Mouse (Mus musculus) myocyte (in vitro differentiated cells): ENCODE data around the gene Sh3bp4.

ENCODE experiments used
- CEBPB ChIP-seq: IDR thresholded peaks from 2 replicates; pipeline ENCODE4 v1.6.1; 2011; ENCODE audit warnings: mild to moderate bottlenecking, moderate library complexity; ENCODE audit not compliant: poor library complexity, insufficient read depth, severe bottlenecking
- E2F4 ChIP-seq: IDR thresholded peaks from one replicate; pipeline ENCODE4 v1.6.1; 2011; ENCODE audit warnings: mild to moderate bottlenecking, control low read depth, moderate library complexity; ENCODE audit not compliant: insufficient read depth
- MAX ChIP-seq: IDR thresholded peaks from one replicate; pipeline ENCODE4 v1.6.1; 2011; ENCODE audit warnings: low read depth, mild to moderate bottlenecking, control low read depth
- MYOD1 ChIP-seq, 3 experiments: IDR thresholded peaks; one replicate each; pipeline ENCODE4 v1.6.1; 2011; ENCODE audit warnings: control low read depth in 2 of 3, low read depth in 2 of 3, mild to moderate bottlenecking in 2 of 3, moderate library complexity in 1 of 3; ENCODE audit not compliant: insufficient read length in 2 of 3, control insufficient read depth in 1 of 3
- MYOG ChIP-seq, 3 experiments: IDR thresholded peaks; one replicate each; pipeline ENCODE4 v1.6.1; 2011; ENCODE audit warnings: control low read depth in 2 of 3, low read depth in 2 of 3, mild to moderate bottlenecking in 2 of 3; ENCODE audit not compliant: insufficient read length in 2 of 3, control insufficient read depth in 1 of 3, insufficient read depth in 1 of 3
- POLR2A ChIP-seq: IDR thresholded peaks from one replicate; pipeline ENCODE4 v1.6.1; 2011; ENCODE audit warnings: low read depth, mild to moderate bottlenecking, control low read depth, moderate library complexity; ENCODE audit not compliant: insufficient read length
- POLR2AphosphoS2 ChIP-seq: IDR thresholded peaks from one replicate; pipeline ENCODE4 v1.6.1; 2011; ENCODE audit warnings: low read depth, control low read depth; ENCODE audit not compliant: insufficient read length
- TCF12 ChIP-seq: IDR thresholded peaks from one replicate; pipeline ENCODE4 v1.6.1; 2011; ENCODE audit warnings: mild to moderate bottlenecking, control low read depth; ENCODE audit not compliant: poor library complexity, insufficient read depth, severe bottlenecking
- TCF3 ChIP-seq: IDR thresholded peaks from one replicate; pipeline ENCODE4 v1.6.1; 2011; ENCODE audit warnings: low read depth, control low read depth; ENCODE audit not compliant: insufficient read length
- USF1 ChIP-seq: IDR thresholded peaks from one replicate; pipeline ENCODE4 v1.6.1; 2011; ENCODE audit warnings: low read depth, mild to moderate bottlenecking, control low read depth, moderate library complexity

GRCm38 (mm10) chr1:89022997-89023396, 47.2 kb upstream of the Sh3bp4 start:
- TF ChIP-seq MYOD1 (IDR thresholded peaks at IDR 0.05; ENCODE audit: control insufficient read depth in 1 of 3, insufficient read length in 2 of 3, low read depth in 2 of 3): no peak
- no peak for TF ChIP-seq POLR2AphosphoS2
- no peak for TF ChIP-seq USF1
- no peak for TF ChIP-seq MYOG (IDR thresholded peaks at IDR 0.05; ENCODE audit: control insufficient read depth in 1 of 3, insufficient read depth in 1 of 3, insufficient read length in 2 of 3, low read depth in 2 of 3)
- TF ChIP-seq E2F4: no peak
- TF ChIP-seq POLR2A: no peak
- no peak for TF ChIP-seq TCF12
- TF ChIP-seq TCF3: no peak
- no peak for TF ChIP-seq MAX
- no peak for TF ChIP-seq CEBPB
